Mouse (Mus musculus): ENCODE data around the gene Zfp386.

DNA sequence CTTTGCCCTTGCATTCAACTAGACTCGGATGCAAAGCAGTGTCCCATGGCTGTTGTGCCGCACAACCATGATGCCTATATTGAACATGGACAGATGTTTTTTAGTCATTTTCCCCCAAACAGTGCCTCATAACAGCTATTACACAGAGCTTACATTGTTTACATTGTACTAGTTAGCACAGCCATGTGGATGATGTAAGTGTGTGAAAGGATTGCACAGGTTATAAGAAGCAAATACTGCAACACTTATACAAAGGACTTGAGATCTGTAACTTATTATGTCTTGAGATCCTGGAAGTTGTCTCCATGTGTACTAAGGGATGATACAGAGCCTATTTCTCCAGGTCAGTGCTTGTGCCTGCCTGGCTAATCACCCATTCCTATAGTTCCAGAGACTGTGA is 54.4 kb downstream of the Zfp386 start:
- TF ChIP-seq POLR2A (IDR thresholded peaks at IDR 0.05; ENCODE audit: low read depth, low read length) (no peak), CTCF (IDR thresholded peaks at IDR 0.05; ENCODE audit: borderline replicate concordance, insufficient read depth, low read length) (no peak)

Measured in embryonic fibroblast, embryonic 13.5 days (primary cell).